Mouse (Mus musculus) thymus, postnatal 14 days (tissue): Measurements from ENCODE around the gene Upp2.
A peak's percentile ranks its signal among the peaks of the same experiment; 100 is the strongest.

Experiments
- DNase-seq: peaks from one replicate; pipeline ENCODE4 v3.0.0; 2021

Gene Upp2

GRCm38 (mm10) chr2:58567066-58567810 is at the start of gene Upp2, which contains the start of gene Acvr1:
Upp2 (plus strand) TSS chr2:58567298.
Acvr1 (minus strand) TSS chr2:58567157.
- DNase-seq, result peak; percentile 62

GRCm38 (mm10) chr2:58518517-58518916 is 48.6 kb upstream of the Upp2 start:
- DNase-seq, result no peak

GRCm38 (mm10) chr2:58520727-58521126 is 46.4 kb upstream of the Upp2 start:
- no peak for DNase-seq

- DNase-seq, result no peak
Observed at GRCm38 (mm10) chr2:58521621-58522020, 45.5 kb upstream of the Upp2 start.

- no peak for DNase-seq
Observed at GRCm38 (mm10) chr2:58523097-58523496, 44.0 kb upstream of the Upp2 start.

- no peak for DNase-seq
Observed at GRCm38 (mm10) chr2:58523894-58524293, 43.2 kb upstream of the Upp2 start.

- no peak for DNase-seq
Observed at GRCm38 (mm10) chr2:58524356-58524755, 42.7 kb upstream of the Upp2 start.

GRCm38 (mm10) chr2:58527786-58528185 is 39.3 kb upstream of the Upp2 start:
- DNase-seq, result no peak

- no peak for DNase-seq
Observed at GRCm38 (mm10) chr2:58529384-58529783, 37.7 kb upstream of the Upp2 start.

GRCm38 (mm10) chr2:58529860-58530440 is 37.1 kb upstream of the Upp2 start:
- no peak for DNase-seq

- no peak for DNase-seq
Observed at GRCm38 (mm10) chr2:58530521-58530920, 36.6 kb upstream of the Upp2 start.

- peak; percentile 9 for DNase-seq
Observed at GRCm38 (mm10) chr2:58532260-58532850, 34.7 kb upstream of the Upp2 start.

GRCm38 (mm10) chr2:58533521-58534001 is 33.5 kb upstream of the Upp2 start:
- DNase-seq, result no peak

- no peak for DNase-seq
Observed at GRCm38 (mm10) chr2:58534379-58534778, 32.7 kb upstream of the Upp2 start.

GRCm38 (mm10) chr2:58535233-58535632 is 31.9 kb upstream of the Upp2 start:
- no peak for DNase-seq

- DNase-seq, result no peak
Observed at GRCm38 (mm10) chr2:58536796-58537195, 30.3 kb upstream of the Upp2 start.

- DNase-seq, result no peak
Observed at GRCm38 (mm10) chr2:58538196-58538595, 28.9 kb upstream of the Upp2 start.

GRCm38 (mm10) chr2:58543252-58543651 is 23.8 kb upstream of the Upp2 start:
- DNase-seq, result no peak

- DNase-seq, result no peak
Observed at GRCm38 (mm10) chr2:58544368-58544767, 22.7 kb upstream of the Upp2 start.

- no peak for DNase-seq
Observed at GRCm38 (mm10) chr2:58546264-58546663, 20.8 kb upstream of the Upp2 start.

- no peak for DNase-seq
Observed at GRCm38 (mm10) chr2:58548943-58549342, 18.2 kb upstream of the Upp2 start.

GRCm38 (mm10) chr2:58549960-58550359 is 17.1 kb upstream of the Upp2 start:
- no peak for DNase-seq

- DNase-seq, result no peak
Observed at GRCm38 (mm10) chr2:58550488-58550887, 16.6 kb upstream of the Upp2 start.

GRCm38 (mm10) chr2:58551866-58552265 is 15.2 kb upstream of the Upp2 start:
- DNase-seq, result no peak
